Mouse (Mus musculus): ENCODE measurements around the gene Serinc4.

DNA sequence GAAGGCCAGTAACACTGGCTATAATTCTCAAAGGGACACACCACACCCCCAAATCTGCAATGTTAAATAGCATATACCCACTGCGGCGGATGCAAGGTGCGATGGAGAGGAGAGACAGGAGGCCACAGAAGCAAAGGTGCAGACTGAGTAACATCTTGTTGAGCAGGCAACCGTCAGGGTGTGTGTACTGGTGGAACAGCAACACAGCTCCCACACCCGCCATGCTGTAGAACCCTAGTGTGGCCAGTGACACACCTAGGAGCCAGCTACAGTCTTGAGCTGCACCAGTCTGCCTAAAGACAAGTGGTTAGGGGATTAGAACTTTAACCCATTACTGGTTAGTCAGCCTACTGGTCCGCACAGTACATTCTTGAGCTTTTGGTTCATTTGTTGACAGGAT is 2.7 kb downstream of the Serinc4 start:
- TF ChIP-seq CTCF (IDR thresholded peaks at IDR 0.05; ENCODE audit: low read depth) (no peak), EP300 (IDR thresholded peaks at IDR 0.05; ENCODE audit: low read depth) (no peak)
